Comparison of ENCODE assay signal across 34 mouse cellular contexts in genomic region chr4:150178131-150178530, GRCm38 (mm10). TPM values are rescaled to one million over a fixed set of nuclear protein-coding genes. Genes with fewer than 3 reads are reported as not detected.
A peak's percentile ranks its signal among the peaks of the same experiment; 100 is the strongest.
DNase-seq lines count a peak whose midpoint lies in the region; ATAC-seq and TF ChIP-seq lines count a peak whose summit lies in the region.
"Had no signal": no experiment of that assay in that cellular context is flagged by ENCODE, and none has a peak within 500 bp of the region (broad histone marks: within the 10 kb centered on the region; RNA-seq: fewer than 3 reads in every experiment).

No protein-coding gene starts in this region.

- H3K36me3 ChIP-seq in embryonic facial prominence, embryonic 15.5 days: no peaks in the 10 kb centered on the region
- H3K36me3 ChIP-seq in limb, embryonic 14.5 days (ENCODE audit: control insufficient read depth, insufficient read depth, low read length): no peaks in the 10 kb centered on the region
- no peaks in the 10 kb centered on the region for H3K36me3 ChIP-seq in heart, embryonic 10.5 days
- H3K36me3 ChIP-seq: hindbrain, embryonic 12.5 days; limb, embryonic 15.5 days; liver, embryonic 15.5 days; neural tube, embryonic 13.5 days had no signal

- 0 out of 2 replicates have a peak overlapping the region, but pooled peaks have one; percentile 22 for H3K27ac ChIP-seq in embryonic facial prominence, embryonic 15.5 days (replicated peaks)
- H3K27ac ChIP-seq in limb, embryonic 14.5 days (replicated peaks; ENCODE audit: low read depth, low read length): no peak overlapping the region
- no peak overlapping the region for H3K27ac ChIP-seq in heart, embryonic 10.5 days
- H3K27ac ChIP-seq: hindbrain, embryonic 12.5 days; limb, embryonic 15.5 days; liver, embryonic 15.5 days; neural tube, embryonic 13.5 days had no signal

- peak; percentile 63; the same call in 1 of the 2 replicates for ATAC-seq in embryonic facial prominence, embryonic 15.5 days (ENCODE audit: insufficient number of reproducible peaks, low FRiP score, low TSS enrichment, low read depth)
- 0 out of 2 replicates have a peak, but pooled peaks have one; percentile 37 for ATAC-seq in limb, embryonic 14.5 days (ENCODE audit: low FRiP score, low read depth)
- ATAC-seq in megakaryocyte, adult 5-6 weeks (ENCODE audit: poor library complexity, severe bottlenecking): no peak
- ATAC-seq: activated CD4-positive, CD25-positive, alpha-beta regulatory T cell, adult 4 months; forebrain, postnatal 0 days; inflammation-experienced regulatory T-cells, adult 6 months had no signal

- no peaks in the 10 kb centered on the region for H3K27me3 ChIP-seq in embryonic facial prominence, embryonic 15.5 days
- H3K27me3 ChIP-seq in limb, embryonic 14.5 days (ENCODE audit: control insufficient read depth, insufficient read depth, low read length): no peaks in the 10 kb centered on the region
- H3K27me3 ChIP-seq in heart, embryonic 10.5 days (ENCODE audit: insufficient read depth, poor library complexity, severe bottlenecking): no peaks in the 10 kb centered on the region
- H3K27me3 ChIP-seq: hindbrain, embryonic 12.5 days; limb, embryonic 15.5 days; liver, embryonic 15.5 days; neural tube, embryonic 13.5 days had no signal

- 0 out of 2 replicates have a peak, but pooled peaks cover 2% of the 10 kb centered on the region for H3K9me3 ChIP-seq in embryonic facial prominence, embryonic 15.5 days (replicated peaks)
- no peaks in the 10 kb centered on the region for H3K9me3 ChIP-seq in limb, embryonic 14.5 days (ENCODE audit: control insufficient read depth, low read length)
- no peaks in the 10 kb centered on the region for H3K9me3 ChIP-seq in heart, embryonic 10.5 days
- H3K9me3 ChIP-seq: limb, embryonic 15.5 days; liver, embryonic 15.5 days had no signal

- no peak for TF ChIP-seq POLR2A in limb, embryonic 14.5 days (IDR thresholded peaks at IDR 0.05; ENCODE audit: borderline replicate concordance, extremely low read depth, insufficient read depth, insufficient read length)

- peaks cover 13% of the 10 kb centered on the region for H3K4me1 ChIP-seq in embryonic facial prominence, embryonic 15.5 days
- H3K4me1 ChIP-seq in limb, embryonic 14.5 days (ENCODE audit: control insufficient read depth, insufficient read depth, low read length): no peaks in the 10 kb centered on the region; the same call in 1 of the 2 replicates
- no peaks in the 10 kb centered on the region for H3K4me1 ChIP-seq in heart, embryonic 10.5 days
- H3K4me1 ChIP-seq: liver, embryonic 15.5 days; neural tube, embryonic 13.5 days had no signal

- H3K9ac ChIP-seq in embryonic facial prominence, embryonic 15.5 days: no peak overlapping the region
- no peak overlapping the region for H3K9ac ChIP-seq in limb, embryonic 14.5 days (ENCODE audit: low read depth, low read length, severe bottlenecking)
- H3K9ac ChIP-seq: forebrain, postnatal 0 days; hindbrain, embryonic 12.5 days; limb, embryonic 15.5 days; liver, embryonic 15.5 days; neural tube, embryonic 13.5 days had no signal

- WGBS in embryonic facial prominence, embryonic 15.5 days: 25% methylated on average over 4 of the region's 4 CpGs
- WGBS in limb, embryonic 14.5 days: 15% methylated on average over 4 of the region's 4 CpGs
- 47% methylated on average over 4 of the region's 4 CpGs for WGBS in heart, embryonic 10.5 days

- peak; percentile 33 for DNase-seq in lung, postnatal 10 days
- no peak for DNase-seq in lung, postnatal 25 days (ENCODE audit: low spot score)
- DNase-seq in embryo, embryonic 11 days: peak; percentile 52
- no peak for DNase-seq in limb, embryonic 14.5 days (ENCODE audit: low spot score)
- DNase-seq in kidney, adult 9 months: no peak
- no peak for DNase-seq in heart, embryonic 10.5 days (ENCODE audit: low spot score)
- DNase-seq: adrenal gland, postnatal 14 days; cerebellum, adult 2 months; cerebellum, postnatal 25 days; forebrain, postnatal 0 days; kidney, adult 2 months; kidney, postnatal 10 days; layer of hippocampus, postnatal 36 days; midbrain, embryonic 14.5 days; retina, postnatal 1 day; right cerebral cortex, postnatal 25 days; spleen, adult 18-20 months had no signal

- H3K4me3 ChIP-seq in embryonic facial prominence, embryonic 15.5 days (replicated peaks): no peak overlapping the region
- H3K4me3 ChIP-seq in limb, embryonic 14.5 days (replicated peaks; ENCODE audit: low read length): no peak overlapping the region
- H3K4me3 ChIP-seq in heart, embryonic 10.5 days: no peak overlapping the region
- H3K4me3 ChIP-seq: hindbrain, embryonic 12.5 days; limb, embryonic 15.5 days; liver, embryonic 15.5 days; megakaryocyte, embryonic 14.5 days; neural tube, embryonic 13.5 days had no signal

- H3K4me2 ChIP-seq in embryonic facial prominence, embryonic 15.5 days (replicated peaks): no peak overlapping the region
- no peak overlapping the region for H3K4me2 ChIP-seq in limb, embryonic 14.5 days (replicated peaks; ENCODE audit: low read depth, low read length, severe bottlenecking)
- H3K4me2 ChIP-seq: heart, embryonic 11.5 days; hindbrain, embryonic 12.5 days; limb, embryonic 15.5 days; liver, embryonic 15.5 days; neural tube, embryonic 13.5 days had no signal

RNA-seq across cellular contexts. Expression of gene Car6, which starts 23.0 kb away (rescaled TPM):
- polyA plus RNA-seq in embryonic facial prominence, embryonic 15.5 days (2015; fragmentation: Nextera tagmentation; extraction: Ambion mirVana): 0.37 and 0.84 TPM in 2 replicates
- polyA plus RNA-seq in limb, embryonic 14.5 days (2012; rRNA removed): 0.14 and 0.26 TPM in 2 replicates
- 0.14 TPM in 1 of 2 replicates, not detected in the other for polyA plus RNA-seq in limb, embryonic 14.5 days (2014; fragmentation: Nextera tagmentation; extraction: Ambion mirVana)
- total RNA-seq in megakaryocyte, adult 5-6 weeks (2015): 0.20 and 0.39 TPM in 2 replicates
- total RNA-seq in megakaryocyte, adult 5-6 weeks (2017): not detected in 2 replicates
- polyA plus RNA-seq in heart, embryonic 10.5 days (2016; fragmentation: Nextera tagmentation; extraction: Ambion mirVana): not detected in 2 replicates
- total RNA-seq: forebrain, postnatal 0 days; granulocyte monocyte progenitor cell, adult 5-6 weeks; left cerebral cortex, postnatal 10 days; MEL had no signal
- polyA plus RNA-seq: activated CD4-positive, CD25-positive, alpha-beta regulatory T cell, adult 4 months; cerebellum, adult 2 months; forebrain, postnatal 0 days; heart, embryonic 11.5 days; heart, postnatal 0 days; inflammation-experienced regulatory T-cells, adult 6 months; kidney, adult 2 months; liver, embryonic 15.5 days; lung, embryonic 16.5 days; neural tube, embryonic 13.5 days had no signal

RNA-seq across cellular contexts. Expression of gene Slc2a7, which starts 29.4 kb away (rescaled TPM):
- polyA plus RNA-seq in embryonic facial prominence, embryonic 15.5 days (2015; fragmentation: Nextera tagmentation; extraction: Ambion mirVana): not detected in 2 replicates
- polyA plus RNA-seq in limb, embryonic 14.5 days (2012; rRNA removed): not detected in 2 replicates
- polyA plus RNA-seq in limb, embryonic 14.5 days (2014; fragmentation: Nextera tagmentation; extraction: Ambion mirVana): not detected in 2 replicates
- not detected in 2 replicates for total RNA-seq in megakaryocyte, adult 5-6 weeks (2015)
- total RNA-seq in megakaryocyte, adult 5-6 weeks (2017): not detected in 2 replicates
- polyA plus RNA-seq in heart, embryonic 10.5 days (2016; fragmentation: Nextera tagmentation; extraction: Ambion mirVana): not detected in 2 replicates
- total RNA-seq: adrenal gland, postnatal 14 days; forebrain, postnatal 0 days; granulocyte monocyte progenitor cell, adult 5-6 weeks; layer of hippocampus, adult 8-10 months; layer of hippocampus, postnatal 36 days; left cerebral cortex, postnatal 10 days; MEL had no signal
- polyA plus RNA-seq: activated CD4-positive, CD25-positive, alpha-beta regulatory T cell, adult 4 months; C2C12; cerebellum, adult 2 months; forebrain, postnatal 0 days; heart, embryonic 11.5 days; heart, postnatal 0 days; hindbrain, embryonic 12.5 days; inflammation-experienced regulatory T-cells, adult 6 months; limb, embryonic 15.5 days; lung, embryonic 16.5 days; midbrain, embryonic 14.5 days; neural tube, embryonic 13.5 days had no signal

RNA-seq across cellular contexts. Expression of gene Eno1, which starts 58.4 kb away (rescaled TPM):
- 1,331 and 1,435 TPM in 2 replicates for polyA plus RNA-seq in embryonic facial prominence, embryonic 15.5 days (2015; fragmentation: Nextera tagmentation; extraction: Ambion mirVana)
- polyA plus RNA-seq in limb, embryonic 14.5 days (2012; rRNA removed): 675 and 907 TPM in 2 replicates
- polyA plus RNA-seq in limb, embryonic 14.5 days (2014; fragmentation: Nextera tagmentation; extraction: Ambion mirVana): 1,291 and 1,302 TPM in 2 replicates
- 382 and 422 TPM in 2 replicates for total RNA-seq in megakaryocyte, adult 5-6 weeks (2015)
- total RNA-seq in megakaryocyte, adult 5-6 weeks (2017): 352 and 362 TPM in 2 replicates
- 3,222 and 3,587 TPM in 2 replicates for polyA plus RNA-seq in heart, embryonic 10.5 days (2016; fragmentation: Nextera tagmentation; extraction: Ambion mirVana)

RNA-seq across cellular contexts. Expression of gene Slc2a5, which starts 59.0 kb away (rescaled TPM):
- 1.7 and 2.2 TPM in 2 replicates for polyA plus RNA-seq in embryonic facial prominence, embryonic 15.5 days (2015; fragmentation: Nextera tagmentation; extraction: Ambion mirVana)
- 2.2 and 3.5 TPM in 2 replicates for polyA plus RNA-seq in limb, embryonic 14.5 days (2012; rRNA removed)
- 1.5 and 2.6 TPM in 2 replicates for polyA plus RNA-seq in limb, embryonic 14.5 days (2014; fragmentation: Nextera tagmentation; extraction: Ambion mirVana)
- not detected in 2 replicates for total RNA-seq in megakaryocyte, adult 5-6 weeks (2015)
- 0.11 TPM in 1 of 2 replicates, not detected in the other for total RNA-seq in megakaryocyte, adult 5-6 weeks (2017)
- polyA plus RNA-seq in heart, embryonic 10.5 days (2016; fragmentation: Nextera tagmentation; extraction: Ambion mirVana): 1.2 and 1.3 TPM in 2 replicates
- total RNA-seq: granulocyte monocyte progenitor cell, adult 5-6 weeks had no signal
- polyA plus RNA-seq: activated CD4-positive, CD25-positive, alpha-beta regulatory T cell, adult 4 months; C2C12; inflammation-experienced regulatory T-cells, adult 6 months had no signal

Comparison
In these comparisons a context has a peak if more than half of its experiments do, and no peak if none do; other contexts are left out.
1. DNase-seq: peak in lung, postnatal 10 days (single experiment) and embryo, embryonic 11 days (single experiment); none in lung, postnatal 25 days (single experiment), limb, embryonic 14.5 days (single experiment), kidney, adult 9 months (single experiment) and heart, embryonic 10.5 days (single experiment).